Mouse (Mus musculus) hindbrain, embryonic 13.5 days (tissue): Measurements from ENCODE around the gene Rbfox2. TPM values are rescaled to one million over a fixed set of nuclear protein-coding genes. Genes with fewer than 3 reads are reported as not detected.
"Not testable (repeated sequence)": the region's sequence is repeated elsewhere in the genome, so short reads cannot be mapped to it uniquely, and the experiment has no call there.

ENCODE experiments used
- ATAC-seq: fragments of 200-750 bp; cut with Nextera tagmentation; 2 replicates; pipeline ENCODE4 v1.8.0; 2017; ENCODE audit warnings: moderate TSS enrichment; ENCODE audit not compliant: low FRiP score
- H3K27ac ChIP-seq: fragments of 300-500 bp; sonication (generic); 2 replicates; pipeline ENCODE4 v1.5.1; 2015; ENCODE audit warnings: inconsistent platforms, mild to moderate bottlenecking, moderate library complexity
- H3K27me3 ChIP-seq: fragments of 300-500 bp; sonication (generic); 2 replicates; pipeline ENCODE4 v1.6.1; 2015; ENCODE audit warnings: mild to moderate bottlenecking, inconsistent platforms
- H3K36me3 ChIP-seq: fragments of 300-500 bp; sonication (generic); 2 replicates; pipeline ENCODE4 v1.6.1; 2015; ENCODE audit warnings: mild to moderate bottlenecking, inconsistent platforms
- H3K4me1 ChIP-seq: fragments of 300-500 bp; sonication (generic); replicated peaks from 2 replicates; pipeline ENCODE4 v1.6.1; 2015; ENCODE audit warnings: inconsistent platforms
- H3K4me2 ChIP-seq: fragments of 300-500 bp; sonication (generic); 2 replicates; pipeline ENCODE4 v1.6.1; 2015; ENCODE audit warnings: inconsistent platforms, mild to moderate bottlenecking, moderate library complexity
- H3K4me3 ChIP-seq: fragments of 300-500 bp; sonication (generic); 2 replicates; pipeline ENCODE4 v1.5.1; 2015; ENCODE audit warnings: mild to moderate bottlenecking, inconsistent platforms
- H3K9ac ChIP-seq: fragments of 300-500 bp; sonication (generic); 2 replicates; pipeline ENCODE4 v1.6.1; 2015; ENCODE audit warnings: mild to moderate bottlenecking, inconsistent platforms
- H3K9me3 ChIP-seq: fragments of 300-500 bp; sonication (generic); 2 replicates; pipeline ENCODE4 v1.6.1; 2016; ENCODE audit warnings: inconsistent platforms
- WGBS: fragments of 180-500 bp; shearing (Covaris S2); methylation state at CpG from one replicate; pipeline ENCODE4 v1.1.7; 2015; 5-methylcytosine and 5-hydroxymethylcytosine counted together
- polyA plus RNA-seq: library from polyadenylated mRNA; unstranded; fragments of >200 nt; fragmentation: Nextera tagmentation; extraction: Ambion mirVana; gene quantifications from 2 replicates; pipeline ENCODE4 v1.2.1, GENCODE M21; 2015

Rbfox2 gene
- polyA plus RNA-seq, 1 experiment from 2014 or later, result 158 TPM

- ATAC-seq, result no peak
- Histone ChIP-seq H3K4me3 (no peak overlapping the region), H3K27ac (no peak overlapping the region), H3K9me3 (no peaks in the 10 kb centered on the region), H3K27me3 (no peaks in the 10 kb centered on the region), H3K36me3 (no peaks in the 10 kb centered on the region), H3K4me1 (peaks cover 16% of the 10 kb centered on the region), H3K4me2 (no peak overlapping the region), H3K9ac (no peak overlapping the region)
- WGBS, result 83% methylated on average over 2 of the region's 2 CpGs
Observed at GRCm38 (mm10) chr15:77290352-77290751, 16.5 kb downstream of the Rbfox2 start.

- Histone ChIP-seq H3K27me3 (no peaks in the 10 kb centered on the region), H3K4me3 (no peak overlapping the region), H3K27ac (no peak overlapping the region), H3K4me2 (no peak overlapping the region), H3K4me1 (peaks cover 16% of the 10 kb centered on the region; the same call in 1 of the 2 replicates), H3K9me3 (no peaks in the 10 kb centered on the region), H3K9ac (no peak overlapping the region), H3K36me3 (no peaks in the 10 kb centered on the region)
- no peak for ATAC-seq
- WGBS, result 100% methylated on average over 1 of the region's 1 CpGs
Observed at GRCm38 (mm10) chr15:77280130-77280529, 26.7 kb downstream of the Rbfox2 start.

GRCm38 (mm10) chr15:77278825-77279224 is 28.0 kb downstream of the Rbfox2 start:
- WGBS, result 57% methylated on average over 5 of the region's 5 CpGs
- Histone ChIP-seq H3K4me2 (no peak overlapping the region), H3K27ac (no peak overlapping the region)

GRCm38 (mm10) chr15:77276838-77277725 is 29.7 kb downstream of the Rbfox2 start:
- H3K4me3 ChIP-seq, result no peak overlapping the region
- no peak overlapping the region for H3K4me2 ChIP-seq
- no peaks in the 10 kb centered on the region for H3K9me3 ChIP-seq
- ATAC-seq, result no peak
- H3K9ac ChIP-seq, result no peak overlapping the region
- H3K4me1 ChIP-seq, result peaks cover 16% of the 10 kb centered on the region; the same call in 1 of the 2 replicates
- H3K27me3 ChIP-seq, result no peaks in the 10 kb centered on the region
- WGBS, result 77% methylated on average over 3 of the region's 3 CpGs
- no peaks in the 10 kb centered on the region for H3K36me3 ChIP-seq
- H3K27ac ChIP-seq, result no peak overlapping the region

More at GRCm38 (mm10) chr15:77278825-77279224, 28.0 kb downstream of the Rbfox2 start:
- no peaks in the 10 kb centered on the region for H3K36me3 ChIP-seq
- H3K4me1 ChIP-seq, result peaks cover 16% of the 10 kb centered on the region; the same call in 1 of the 2 replicates
- no peak overlapping the region for H3K4me3 ChIP-seq
- H3K27me3 ChIP-seq, result no peaks in the 10 kb centered on the region
- no peak for ATAC-seq
- no peaks in the 10 kb centered on the region for H3K9me3 ChIP-seq
- no peak overlapping the region for H3K9ac ChIP-seq

GRCm38 (mm10) chr15:77276300-77276699 is 30.5 kb downstream of the Rbfox2 start:
- H3K4me2 ChIP-seq, result no peak overlapping the region
- ATAC-seq, result no peak
- no peak overlapping the region for H3K27ac ChIP-seq
- peaks cover 16% of the 10 kb centered on the region; the same call in 1 of the 2 replicates for H3K4me1 ChIP-seq
- no peaks in the 10 kb centered on the region for H3K27me3 ChIP-seq
- WGBS, result 85% methylated on average over 1 of the region's 1 CpGs
- H3K36me3 ChIP-seq, result no peaks in the 10 kb centered on the region
- H3K9ac ChIP-seq, result no peak overlapping the region
- H3K4me3 ChIP-seq, result no peak overlapping the region
- H3K9me3 ChIP-seq, result no peaks in the 10 kb centered on the region

- Histone ChIP-seq H3K9ac (no peak overlapping the region), H3K9me3 (no peaks in the 10 kb centered on the region), H3K4me1 (peaks cover 16% of the 10 kb centered on the region; the same call in 1 of the 2 replicates), H3K36me3 (no peaks in the 10 kb centered on the region), H3K27me3 (no peaks in the 10 kb centered on the region), H3K27ac (no peak overlapping the region), H3K4me3 (no peak overlapping the region), H3K4me2 (no peak overlapping the region)
- ATAC-seq, result no peak
- 89% methylated on average over 2 of the region's 2 CpGs for WGBS
Observed at GRCm38 (mm10) chr15:77275572-77275971, 31.2 kb downstream of the Rbfox2 start.

- Histone ChIP-seq H3K27ac (no peak overlapping the region), H3K9ac (no peak overlapping the region), H3K4me1 (peaks cover 16% of the 10 kb centered on the region; the same call in 1 of the 2 replicates), H3K4me2 (no peak overlapping the region), H3K9me3 (no peaks in the 10 kb centered on the region), H3K36me3 (no peaks in the 10 kb centered on the region), H3K27me3 (no peaks in the 10 kb centered on the region), H3K4me3 (no peak overlapping the region)
- no peak for ATAC-seq
- 84% methylated on average over 6 of the region's 6 CpGs for WGBS
Observed at GRCm38 (mm10) chr15:77273947-77274346, 32.9 kb downstream of the Rbfox2 start.

- H3K27me3 ChIP-seq, result no peaks in the 10 kb centered on the region
- peaks cover 14% of the 10 kb centered on the region for H3K4me1 ChIP-seq
- ATAC-seq, result no peak
- H3K4me2 ChIP-seq, result no peak overlapping the region
- WGBS, result 87% methylated on average over 5 of the region's 5 CpGs
- H3K27ac ChIP-seq, result no peak overlapping the region
- H3K9ac ChIP-seq, result no peak overlapping the region
- no peaks in the 10 kb centered on the region for H3K36me3 ChIP-seq
- H3K4me3 ChIP-seq, result no peak overlapping the region
- H3K9me3 ChIP-seq, result no peaks in the 10 kb centered on the region
Observed at GRCm38 (mm10) chr15:77271285-77271684, 35.5 kb downstream of the Rbfox2 start.

GRCm38 (mm10) chr15:77269496-77269895 is 37.3 kb downstream of the Rbfox2 start:
- H3K9me3 ChIP-seq, H3K4me3 ChIP-seq, H3K27me3 ChIP-seq, H3K36me3 ChIP-seq, ATAC-seq, H3K9ac ChIP-seq, H3K4me2 ChIP-seq, H3K27ac ChIP-seq: not testable (repeated sequence)
- peaks cover 19% of the 10 kb centered on the region for H3K4me1 ChIP-seq
- WGBS, result 95% methylated on average over 1 of the region's 1 CpGs

- 88% methylated on average over 3 of the region's 3 CpGs for WGBS
- Histone ChIP-seq H3K4me3 (no peak overlapping the region), H3K4me2 (no peak overlapping the region), H3K27me3 (no peaks in the 10 kb centered on the region), H3K27ac (no peak overlapping the region), H3K36me3 (no peaks in the 10 kb centered on the region), H3K4me1 (peaks cover 22% of the 10 kb centered on the region), H3K9ac (no peak overlapping the region), H3K9me3 (no peaks in the 10 kb centered on the region)
- no peak for ATAC-seq
Observed at GRCm38 (mm10) chr15:77268415-77268814, 38.4 kb downstream of the Rbfox2 start.

GRCm38 (mm10) chr15:77265318-77265717 is 41.5 kb downstream of the Rbfox2 start:
- H3K36me3 ChIP-seq, result no peaks in the 10 kb centered on the region
- H3K27me3 ChIP-seq, result no peaks in the 10 kb centered on the region
- H3K9me3 ChIP-seq, result no peaks in the 10 kb centered on the region
- no peak for ATAC-seq
- WGBS, result 35% methylated on average over 4 of the region's 4 CpGs
- H3K4me3 ChIP-seq, result no peak overlapping the region
- peaks cover 22% of the 10 kb centered on the region for H3K4me1 ChIP-seq
- no peak overlapping the region for H3K9ac ChIP-seq
- H3K27ac ChIP-seq, result peak overlapping the region; percentile 48; the same call in 1 of the 2 replicates
- no peak overlapping the region for H3K4me2 ChIP-seq

- no peak overlapping the region for H3K4me2 ChIP-seq
- H3K4me3 ChIP-seq, result no peak overlapping the region
- peaks cover 22% of the 10 kb centered on the region for H3K4me1 ChIP-seq
- no peak overlapping the region for H3K9ac ChIP-seq
- H3K9me3 ChIP-seq, result no peaks in the 10 kb centered on the region
- H3K36me3 ChIP-seq, result no peaks in the 10 kb centered on the region
- H3K27me3 ChIP-seq, result no peaks in the 10 kb centered on the region
- WGBS, result 86% methylated on average over 5 of the region's 5 CpGs
- no peak for ATAC-seq
- no peak overlapping the region for H3K27ac ChIP-seq
Observed at GRCm38 (mm10) chr15:77264314-77264713, 42.5 kb downstream of the Rbfox2 start.

GRCm38 (mm10) chr15:77262782-77263181 is 44.0 kb downstream of the Rbfox2 start:
- Histone ChIP-seq H3K4me1 (peaks cover 25% of the 10 kb centered on the region), H3K4me3 (no peak overlapping the region), H3K27ac (no peak overlapping the region), H3K9ac (no peak overlapping the region), H3K36me3 (no peaks in the 10 kb centered on the region), H3K27me3 (no peaks in the 10 kb centered on the region), H3K4me2 (no peak overlapping the region), H3K9me3 (no peaks in the 10 kb centered on the region)
- ATAC-seq, result no peak
- WGBS, result 90% methylated on average over 2 of the region's 2 CpGs
